In genomic region chr12:79131178-79131675, GRCm38 (mm10) we compare ENCODE assay signal across 8 mouse cellular contexts. TPM values are rescaled to one million over a fixed set of nuclear protein-coding genes. Genes with fewer than 3 reads are reported as not detected.
DNase-seq lines count a peak whose midpoint lies in the region; ATAC-seq and TF ChIP-seq lines count a peak whose summit lies in the region.

No protein-coding gene starts in this region.

- peak; percentile 45 for ATAC-seq in hindbrain, embryonic 16.5 days

- peak; percentile 5 to 13 for DNase-seq in cerebellum, adult 2 months
- no peak for DNase-seq in cerebellum, adult 9-10 months
- DNase-seq in right cerebral cortex, postnatal 25 days, result peak; percentile 10
- DNase-seq in right cerebral cortex, postnatal 36 days (ENCODE audit: low spot score in 2 of 2), result no peak
- DNase-seq in naive thymus-derived CD4-positive, alpha-beta T cell, adult 2 months (ENCODE audit: low read depth), result peak; percentile 10
- DNase-seq in c-Kit-positive CD71-positive TER-119-positive erythroid progenitor cells, embryonic 14.5 days (ENCODE audit: low spot score), result no peak
- DNase-seq in left cerebral cortex, adult 18-20 months (ENCODE audit: low spot score in 2 of 2), result no peak

- no peaks in the 10 kb centered on the region; the same call in 1 of the 2 replicates for H3K27me3 ChIP-seq in cerebellum, adult 2 months (ENCODE audit: control insufficient read depth, insufficient read depth, low read length)
- no peaks in the 10 kb centered on the region for H3K27me3 ChIP-seq in hindbrain, embryonic 16.5 days (replicated peaks; ENCODE audit: control insufficient read depth, insufficient read depth, low read length)

- H3K4me1 ChIP-seq in cerebellum, adult 2 months (ENCODE audit: control insufficient read depth, insufficient read depth, low read length), result no peaks in the 10 kb centered on the region
- peaks cover 9% of the 10 kb centered on the region for H3K4me1 ChIP-seq in hindbrain, embryonic 16.5 days (ENCODE audit: control insufficient read depth, insufficient read depth, low read depth, low read length)

- TF ChIP-seq CTCF in cerebellum, adult 2 months (IDR thresholded peaks at IDR 0.05; ENCODE audit: borderline replicate concordance, insufficient read depth, low read depth, low read length), result no peak

- no peak for TF ChIP-seq POLR2A in cerebellum, adult 2 months (IDR thresholded peaks at IDR 0.05; ENCODE audit: borderline replicate concordance, insufficient read depth, low read length)

- H3K9ac ChIP-seq in hindbrain, embryonic 16.5 days (ENCODE audit: low read depth, low read length), result peak overlapping the region; percentile 66

- H3K4me3 ChIP-seq in cerebellum, adult 2 months (replicated peaks; ENCODE audit: insufficient read depth, low read depth, low read length), result peak overlapping the region; percentile 57
- H3K4me3 ChIP-seq in hindbrain, embryonic 16.5 days (ENCODE audit: low read length), result peak overlapping the region; percentile 62

- WGBS in cerebellum, adult 2 months, result 2% methylated on average over 22 of the region's 22 CpGs
- under 1% methylated on average over 22 of the region's 22 CpGs for WGBS in hindbrain, embryonic 16.5 days

- no peaks in the 10 kb centered on the region for H3K36me3 ChIP-seq in hindbrain, embryonic 16.5 days (ENCODE audit: control insufficient read depth, insufficient read depth, low read length)

- H3K4me2 ChIP-seq in hindbrain, embryonic 16.5 days (ENCODE audit: low read length), result peak overlapping the region; percentile 87

- no peak overlapping the region for H3K27ac ChIP-seq in cerebellum, adult 2 months (ENCODE audit: insufficient read depth, low read length)
- no peak overlapping the region for H3K27ac ChIP-seq in hindbrain, embryonic 16.5 days (ENCODE audit: low read depth, low read length)

- no peaks in the 10 kb centered on the region for H3K9me3 ChIP-seq in hindbrain, embryonic 16.5 days (ENCODE audit: control insufficient read depth, low read length)

RNA-seq across cellular contexts. Expression of gene Arg2, which starts 0.7 kb away (rescaled TPM):
- polyA plus RNA-seq in cerebellum, adult 2 months (2012; rRNA removed), result 0.59 and 0.68 TPM in 2 replicates
- polyA plus RNA-seq in hindbrain, embryonic 16.5 days (2015; fragmentation: Nextera tagmentation; extraction: Ambion mirVana), result 27.9 and 29.1 TPM in 2 replicates
- total RNA-seq in left cerebral cortex, adult 18-20 months (2021), result 1 to 10 TPM; 2.0 to 2.7 TPM

RNA-seq across cellular contexts. Expression of gene Vti1b, which starts 41.2 kb away (rescaled TPM):
- 124 and 137 TPM in 2 replicates for polyA plus RNA-seq in cerebellum, adult 2 months (2012; rRNA removed)
- 230 and 258 TPM in 2 replicates for polyA plus RNA-seq in hindbrain, embryonic 16.5 days (2015; fragmentation: Nextera tagmentation; extraction: Ambion mirVana)
- 100 to 1,000 TPM; 264 to 275 TPM for total RNA-seq in left cerebral cortex, adult 18-20 months (2021)

RNA-seq across cellular contexts. Expression of gene Pigh, which starts 41.8 kb away (rescaled TPM):
- 13.5 and 14.4 TPM in 2 replicates for polyA plus RNA-seq in cerebellum, adult 2 months (2012; rRNA removed)
- 20.2 and 20.7 TPM in 2 replicates for polyA plus RNA-seq in hindbrain, embryonic 16.5 days (2015; fragmentation: Nextera tagmentation; extraction: Ambion mirVana)
- 1 to 10 TPM; 8.3 to 9.6 TPM for total RNA-seq in left cerebral cortex, adult 18-20 months (2021)

Comparison
In these comparisons a context has a peak if more than half of its experiments do, and no peak if none do; other contexts are left out.
1. DNase-seq: peak in cerebellum, adult 2 months (2 of 2), right cerebral cortex, postnatal 25 days (single experiment) and naive thymus-derived CD4-positive, alpha-beta T cell, adult 2 months (single experiment); none in cerebellum, adult 9-10 months (single experiment), right cerebral cortex, postnatal 36 days (0 of 2), c-Kit-positive CD71-positive TER-119-positive erythroid progenitor cells, embryonic 14.5 days (single experiment) and left cerebral cortex, adult 18-20 months (0 of 2).
2. RNA of gene Arg2, which starts 0.7 kb away (polyA plus RNA-seq): 27.9 to 29.1 TPM in hindbrain, embryonic 16.5 days; 0.59 to 0.68 TPM in cerebellum, adult 2 months; every median in the first group is over 10 times any median in the second.